Mouse (Mus musculus): Measurements from ENCODE around the gene Srsf12. TPM values are rescaled to one million over a fixed set of nuclear protein-coding genes. Genes with fewer than 3 reads are reported as not detected.

Srsf12 gene
- 23.3 and 25.1 TPM in 2 replicates for polyA plus RNA-seq (2016; fragmentation: Nextera tagmentation; extraction: Ambion mirVana)

DNA sequence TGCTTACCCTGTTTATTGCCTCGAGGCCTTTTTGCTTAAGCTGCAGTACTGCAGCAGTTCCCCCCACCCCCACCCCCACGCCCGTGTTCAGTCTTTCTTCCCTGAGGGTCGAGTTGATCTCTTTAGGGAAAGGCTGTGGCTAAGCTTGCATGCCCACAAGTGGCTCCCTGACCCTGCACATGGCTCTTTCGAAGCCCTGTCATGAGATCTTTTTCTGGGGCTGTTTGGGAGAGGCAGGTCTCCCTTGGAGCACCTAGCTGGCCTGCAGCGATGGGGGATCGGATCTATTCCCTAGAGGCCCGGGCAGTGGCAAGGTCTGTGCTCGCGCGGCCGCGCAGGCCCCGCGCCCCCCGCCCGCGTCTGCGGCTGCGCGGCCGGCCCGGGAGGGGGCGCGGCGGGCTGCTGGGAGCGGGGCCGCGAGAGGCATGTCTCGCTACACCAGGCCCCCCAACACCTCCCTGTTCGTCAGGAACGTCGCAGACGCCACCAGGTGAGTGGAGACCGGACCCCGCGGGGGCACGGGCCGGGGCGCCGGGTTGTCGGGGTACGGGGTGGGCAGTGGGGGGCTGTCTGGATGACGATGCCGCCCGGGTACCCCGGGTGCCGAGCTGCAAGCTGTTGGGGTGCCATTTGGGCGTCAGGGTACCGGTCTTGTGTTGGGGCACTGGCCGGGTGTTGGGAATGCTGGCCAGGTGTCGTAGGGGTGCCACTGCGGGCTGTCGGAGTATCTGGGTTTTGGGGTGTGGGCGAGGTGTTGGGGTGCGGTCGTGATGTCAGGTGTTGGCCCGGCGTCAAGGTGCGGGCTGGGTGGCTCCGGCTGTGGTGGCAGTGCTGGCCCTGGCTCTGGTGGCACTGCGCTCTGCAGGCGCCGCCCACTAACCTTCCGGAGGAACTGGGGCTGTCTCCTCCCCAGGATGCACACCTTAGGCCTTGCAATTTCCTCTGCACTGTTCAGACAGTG, at the start of gene Srsf12:
Gene Srsf12 (plus strand): TSS at position 111 of the 961 bp plus-strand sequence.
- H3K4me1 ChIP-seq = peaks cover 10% of the 10 kb centered on the region
- peak within 1 kb of the TSS; percentile 99 for H3K4me2 ChIP-seq (replicated peaks)
- H3K27me3 ChIP-seq = no peaks in the 10 kb centered on the region
- WGBS = 2% methylated on average over 65 of the region's 65 CpGs
- ATAC-seq (ENCODE audit: low FRiP score) = peak; percentile 87
- H3K36me3 ChIP-seq = no peaks in the 10 kb centered on the region
- H3K9ac ChIP-seq = peak within 1 kb of the TSS; percentile 86
- H3K27ac ChIP-seq = peak within 1 kb of the TSS; percentile 71
- H3K9me3 ChIP-seq (replicated peaks) = no peaks in the 10 kb centered on the region
- H3K4me3 ChIP-seq = peak within 1 kb of the TSS; percentile 67

DNA sequence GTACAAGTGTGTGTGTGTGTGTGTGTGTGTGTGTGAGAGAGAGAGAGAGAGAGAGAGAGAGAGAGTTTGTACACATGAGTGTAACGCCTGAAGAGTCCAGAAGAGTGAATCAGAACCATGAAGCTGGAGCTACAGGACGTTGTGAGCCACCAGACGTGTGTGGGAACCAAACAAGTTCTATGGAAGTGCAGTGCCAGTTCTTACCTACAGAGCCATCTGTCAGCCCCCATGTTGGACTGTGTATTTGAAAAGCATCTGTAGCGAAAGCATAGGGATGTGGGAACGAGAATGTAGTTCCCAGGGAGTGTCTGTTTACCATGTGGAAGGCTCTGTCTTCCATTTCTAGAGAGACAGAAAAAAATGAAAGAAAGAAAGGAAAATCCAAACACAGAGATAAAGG, 25.3 kb upstream of the Srsf12 start:
- no peak for ATAC-seq (ENCODE audit: low FRiP score)
- H3K4me2 ChIP-seq (replicated peaks) = no peak overlapping the region
- no peak overlapping the region for H3K9ac ChIP-seq
- H3K27me3 ChIP-seq = peaks cover 3% of the 10 kb centered on the region
- no peaks in the 10 kb centered on the region for H3K36me3 ChIP-seq
- no peaks in the 10 kb centered on the region for H3K4me1 ChIP-seq
- WGBS = 83% methylated on average over 5 of the region's 5 CpGs
- no peak overlapping the region for H3K4me3 ChIP-seq
- no peaks in the 10 kb centered on the region for H3K9me3 ChIP-seq (replicated peaks)
- H3K27ac ChIP-seq = no peak overlapping the region

GRCm38 (mm10) chr4:33188164-33188563, 20.6 kb upstream of the Srsf12 start:
- no peak overlapping the region for H3K9ac ChIP-seq
- H3K9me3 ChIP-seq (replicated peaks) = no peaks in the 10 kb centered on the region
- H3K36me3 ChIP-seq = no peaks in the 10 kb centered on the region
- H3K27ac ChIP-seq = no peak overlapping the region
- peak overlapping the region; percentile 74 for H3K4me3 ChIP-seq
- 20% methylated on average over 9 of the region's 9 CpGs for WGBS
- peaks cover 3% of the 10 kb centered on the region for H3K27me3 ChIP-seq
- peaks cover 2% of the 10 kb centered on the region; the same call in 1 of the 2 replicates for H3K4me1 ChIP-seq
- ATAC-seq (ENCODE audit: low FRiP score) = peak; percentile 18; the same call in 1 of the 2 replicates
- peak overlapping the region; percentile 85 for H3K4me2 ChIP-seq (replicated peaks)

DNA sequence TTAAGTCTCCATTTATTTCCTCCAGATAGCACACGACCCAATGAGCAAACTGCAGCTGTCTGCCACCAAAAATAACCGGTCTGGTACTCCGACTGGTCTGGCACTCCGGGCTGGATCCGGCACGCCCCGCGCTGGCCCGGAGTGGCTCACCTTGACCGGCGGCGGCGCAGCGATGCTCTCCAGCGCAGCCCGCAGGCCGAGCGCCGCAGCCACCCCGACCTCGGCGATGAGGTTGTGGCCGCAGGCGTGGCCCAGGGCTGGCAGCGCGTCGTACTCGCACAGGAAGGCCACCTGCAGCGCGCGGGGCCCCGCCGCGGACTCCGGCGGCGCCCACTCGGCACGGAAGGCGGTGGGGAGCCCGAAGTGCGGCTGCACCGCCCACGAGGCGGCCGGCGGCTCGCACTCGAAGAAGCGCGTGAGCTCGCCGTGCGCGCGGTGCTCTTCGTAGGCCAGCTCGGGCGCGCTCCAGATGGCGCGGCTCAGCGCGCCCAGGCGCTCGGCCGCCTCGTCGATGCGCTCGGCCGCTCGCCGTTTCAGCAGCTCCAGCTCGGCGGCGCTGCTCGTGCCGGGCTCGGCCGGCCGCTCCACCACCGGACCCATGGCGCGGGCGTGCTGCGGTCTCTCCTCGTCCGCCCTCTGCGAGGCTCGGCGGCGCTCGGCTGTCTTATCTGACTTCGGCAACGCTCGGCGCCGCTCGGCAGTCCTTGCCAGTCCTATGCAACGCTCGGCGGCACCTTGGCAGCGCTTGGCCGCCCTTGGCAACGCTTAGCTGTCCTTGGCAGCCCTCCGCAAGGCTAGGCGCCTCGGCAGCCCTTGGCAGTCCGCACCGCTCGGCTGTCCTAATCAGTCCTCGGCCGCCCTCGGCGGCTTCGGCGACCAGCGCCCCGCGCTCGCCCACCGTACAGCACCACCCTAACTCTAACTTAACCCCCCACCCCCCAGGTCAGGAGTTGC, 19.7 kb upstream of the Srsf12 start:
- H3K4me1 ChIP-seq = peaks cover 2% of the 10 kb centered on the region; the same call in 1 of the 2 replicates
- peaks cover 3% of the 10 kb centered on the region for H3K27me3 ChIP-seq
- peak overlapping the region; percentile 86 for H3K27ac ChIP-seq
- peak overlapping the region; percentile 85 for H3K4me2 ChIP-seq (replicated peaks)
- peak overlapping the region; percentile 74 for H3K4me3 ChIP-seq
- peak; percentile 92 for ATAC-seq (ENCODE audit: low FRiP score)
- 0 out of 2 replicates have a peak, but pooled peaks cover under 1% of the 10 kb centered on the region for H3K9me3 ChIP-seq (replicated peaks)
- H3K36me3 ChIP-seq = no peaks in the 10 kb centered on the region
- under 1% methylated on average over 119 of the region's 123 CpGs for WGBS
- H3K9ac ChIP-seq = peak overlapping the region; percentile 74

- ATAC-seq (ENCODE audit: low FRiP score) = no peak
- peak within 1 kb of the TSS; percentile 86 for H3K27ac ChIP-seq
- peaks cover 3% of the 10 kb centered on the region for H3K27me3 ChIP-seq
- H3K4me2 ChIP-seq (replicated peaks) = peak within 1 kb of the TSS; percentile 85
- peaks cover 2% of the 10 kb centered on the region; the same call in 1 of the 2 replicates for H3K4me1 ChIP-seq
- no peaks in the 10 kb centered on the region for H3K36me3 ChIP-seq
- WGBS = 15% methylated on average over 6 of the region's 6 CpGs
- peak within 1 kb of the TSS; percentile 74 for H3K4me3 ChIP-seq
- 0 out of 2 replicates have a peak, but pooled peaks cover 3% of the 10 kb centered on the region for H3K9me3 ChIP-seq (replicated peaks)
- peak within 1 kb of the TSS; percentile 74 for H3K9ac ChIP-seq
These were observed 19.1 kb upstream of the Srsf12 start, which contains the start of gene Pm20d2 for GRCm38 (mm10) chr4:33189735-33190036. Pm20d2 (minus strand) TSS chr4:33189737.

DNA sequence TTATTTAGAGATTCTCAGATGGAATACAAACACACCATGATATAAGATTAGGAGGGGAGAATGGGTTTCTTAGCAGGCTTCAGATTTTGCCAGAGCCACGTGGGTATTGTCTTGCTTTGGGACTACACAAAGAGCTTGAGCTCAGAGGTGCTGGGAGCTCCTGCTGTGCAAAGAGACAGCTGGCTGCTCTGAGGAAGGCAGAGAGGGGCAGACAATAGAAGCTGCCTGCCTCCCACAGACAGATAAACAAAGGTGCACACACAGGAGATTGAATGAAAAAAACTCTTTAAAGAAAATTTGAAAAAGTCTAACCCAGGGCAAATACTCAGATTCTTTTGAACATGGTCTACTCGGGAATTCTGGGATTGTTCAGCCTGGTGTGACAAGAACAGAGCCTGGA, 10.7 kb upstream of the Srsf12 start:
- 0 out of 2 replicates have a peak, but pooled peaks cover 7% of the 10 kb centered on the region for H3K9me3 ChIP-seq (replicated peaks)
- H3K4me1 ChIP-seq = no peaks in the 10 kb centered on the region
- no peak for ATAC-seq (ENCODE audit: low FRiP score)
- H3K4me3 ChIP-seq = no peak overlapping the region
- H3K27me3 ChIP-seq = no peaks in the 10 kb centered on the region
- H3K9ac ChIP-seq = no peak overlapping the region
- 5% methylated on average over 2 of the region's 2 CpGs for WGBS
- no peak overlapping the region for H3K27ac ChIP-seq
- no peak overlapping the region for H3K4me2 ChIP-seq (replicated peaks)
- no peaks in the 10 kb centered on the region for H3K36me3 ChIP-seq

GRCm38 (mm10) chr4:33204682-33205081, 4.1 kb upstream of the Srsf12 start:
- Histone ChIP-seq H3K4me1 (peaks cover 10% of the 10 kb centered on the region), H3K9me3 (replicated peaks) (no peaks in the 10 kb centered on the region), H3K9ac (no peak overlapping the region), H3K4me3 (no peak overlapping the region), H3K4me2 (replicated peaks) (no peak overlapping the region), H3K36me3 (no peaks in the 10 kb centered on the region), H3K27me3 (no peaks in the 10 kb centered on the region), H3K27ac (no peak overlapping the region)
- 4% methylated on average over 4 of the region's 4 CpGs for whole genome bisulfite sequencing
- no peak for ATAC-seq (ENCODE audit: low FRiP score)

DNA sequence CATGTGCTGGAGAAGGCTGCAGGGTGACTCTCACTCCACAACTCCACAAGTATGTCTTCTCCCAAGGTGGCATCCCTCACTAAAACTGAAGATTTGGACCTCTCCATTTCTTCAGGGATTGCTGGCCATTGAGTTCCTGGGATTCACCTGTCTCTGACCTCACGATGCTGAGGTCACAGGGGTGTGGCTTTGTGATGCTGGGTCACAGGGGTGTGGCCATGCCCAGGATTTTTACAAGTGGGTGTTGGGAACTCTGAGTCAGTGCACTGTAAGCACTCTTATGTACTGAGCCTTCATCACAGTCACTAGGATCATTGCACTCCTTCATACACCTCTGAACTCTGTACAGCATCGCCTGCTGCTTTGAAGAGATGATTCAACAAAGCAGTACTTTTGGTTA, 1.2 kb upstream of the Srsf12 start:
- H3K27me3 ChIP-seq = no peaks in the 10 kb centered on the region
- no peak for ATAC-seq (ENCODE audit: low FRiP score)
- no peak overlapping the region for H3K27ac ChIP-seq
- H3K4me1 ChIP-seq = peaks cover 10% of the 10 kb centered on the region
- no peak overlapping the region for H3K9ac ChIP-seq
- WGBS = 69% methylated on average over 2 of the region's 2 CpGs
- H3K36me3 ChIP-seq = no peaks in the 10 kb centered on the region
- H3K4me2 ChIP-seq (replicated peaks) = no peak overlapping the region
- H3K9me3 ChIP-seq (replicated peaks) = no peaks in the 10 kb centered on the region
- no peak overlapping the region for H3K4me3 ChIP-seq

GRCm38 (mm10) chr4:33221847-33222246, 13.1 kb downstream of the Srsf12 start:
- no peak overlapping the region for H3K4me2 ChIP-seq (replicated peaks)
- H3K27ac ChIP-seq = no peak overlapping the region
- WGBS = 39% methylated on average over 1 of the region's 1 CpGs
- no peaks in the 10 kb centered on the region for H3K36me3 ChIP-seq
- no peak overlapping the region for H3K4me3 ChIP-seq
- H3K4me1 ChIP-seq = no peaks in the 10 kb centered on the region
- no peak overlapping the region for H3K9ac ChIP-seq
- no peaks in the 10 kb centered on the region for H3K27me3 ChIP-seq
- H3K9me3 ChIP-seq (replicated peaks) = no peaks in the 10 kb centered on the region
- no peak for ATAC-seq (ENCODE audit: low FRiP score)

GRCm38 (mm10) chr4:33224003-33224675, 15.3 kb downstream of the Srsf12 start:
- Histone ChIP-seq H3K27ac (no peak overlapping the region), H3K9ac (no peak overlapping the region), H3K36me3 (no peaks in the 10 kb centered on the region), H3K4me3 (no peak overlapping the region), H3K9me3 (replicated peaks) (no peaks in the 10 kb centered on the region), H3K27me3 (no peaks in the 10 kb centered on the region), H3K4me2 (replicated peaks) (no peak overlapping the region), H3K4me1 (no peaks in the 10 kb centered on the region)
- WGBS = 75% methylated on average over 7 of the region's 7 CpGs
- no peak for ATAC-seq (ENCODE audit: low FRiP score)

GRCm38 (mm10) chr4:33227164-33227563, 18.4 kb downstream of the Srsf12 start:
- Histone ChIP-seq H3K9ac (no peak overlapping the region), H3K27me3 (no peaks in the 10 kb centered on the region), H3K27ac (no peak overlapping the region), H3K36me3 (no peaks in the 10 kb centered on the region), H3K4me1 (no peaks in the 10 kb centered on the region), H3K9me3 (replicated peaks) (no peaks in the 10 kb centered on the region), H3K4me2 (replicated peaks) (no peak overlapping the region), H3K4me3 (no peak overlapping the region)
- WGBS = 84% methylated on average over 7 of the region's 7 CpGs
- no peak for ATAC-seq (ENCODE audit: low FRiP score)

All from hindbrain, embryonic 12.5 days (tissue).